ENCODE assay signal across 10 mouse cellular contexts in genomic region chr19:16984897-16985296, GRCm38 (mm10). TPM values are rescaled to one million over a fixed set of nuclear protein-coding genes. Genes with fewer than 3 reads are reported as not detected.
DNase-seq lines count a peak whose midpoint lies in the region; ATAC-seq and TF ChIP-seq lines count a peak whose summit lies in the region.
"Had no signal": no experiment of that assay in that cellular context is flagged by ENCODE, and none has a peak within 500 bp of the region (broad histone marks: within the 10 kb centered on the region; RNA-seq: fewer than 3 reads in every experiment).

No protein-coding gene starts in this region.

- ATAC-seq in kidney, embryonic 15.5 days (replicated peaks; ENCODE audit: low FRiP score), result no peak
- ATAC-seq in erythroid progenitor cell, adult 5-6 weeks (replicated peaks; ENCODE audit: low FRiP score, poor library complexity, severe bottlenecking), result no peak

- H3K9me3 ChIP-seq in kidney, embryonic 15.5 days (replicated peaks), result no peaks in the 10 kb centered on the region
- no peaks in the 10 kb centered on the region for H3K9me3 ChIP-seq in ES-E14 (ENCODE audit: control insufficient read depth, insufficient read depth, low read depth, low read length)
- H3K9me3 ChIP-seq in embryonic facial prominence, embryonic 10.5 days, result no peaks in the 10 kb centered on the region
- H3K9me3 ChIP-seq: limb, embryonic 13.5 days had no signal

- H3K27me3 ChIP-seq in kidney, embryonic 15.5 days, result no peaks in the 10 kb centered on the region
- H3K27me3 ChIP-seq in embryonic facial prominence, embryonic 10.5 days (replicated peaks; ENCODE audit: low read depth, poor library complexity, severe bottlenecking), result no peaks in the 10 kb centered on the region
- H3K27me3 ChIP-seq: limb, embryonic 13.5 days had no signal

- peak; percentile 12 for DNase-seq in kidney, adult 9 months
- DNase-seq in ES-E14 (ENCODE audit: low read depth, low spot score), result peak; percentile 68
- DNase-seq in adrenal gland, postnatal 14 days, result peak; percentile 81
- DNase-seq in embryonic facial prominence, embryonic 10.5 days (ENCODE audit: low spot score), result peak; percentile 41
- DNase-seq in layer of hippocampus, postnatal 25 days (ENCODE audit: extremely low spot score in 1 of 2, low spot score in 1 of 2), result peak; percentile 17 to 64
- DNase-seq in naive thymus-derived CD4-positive, alpha-beta T cell, adult 2 months (ENCODE audit: low read depth), result peak; percentile 24

- no peak overlapping the region for H3K4me3 ChIP-seq in kidney, embryonic 15.5 days (replicated peaks)
- no peak overlapping the region for H3K4me3 ChIP-seq in ES-E14 (ENCODE audit: insufficient read depth in 1 of 2, low read depth in 1 of 2, low read length in 2 of 2, poor library complexity in 1 of 2, severe bottlenecking in 1 of 2)
- H3K4me3 ChIP-seq in embryonic facial prominence, embryonic 10.5 days, result no peak overlapping the region
- H3K4me3 ChIP-seq: erythroblast, embryonic 14.5 days; limb, embryonic 13.5 days had no signal

- H3K4me1 ChIP-seq in kidney, embryonic 15.5 days, result no peaks in the 10 kb centered on the region
- no peaks in the 10 kb centered on the region for H3K4me1 ChIP-seq in ES-E14 (ENCODE audit: control insufficient read depth in 2 of 2, insufficient read depth in 2 of 2, low read length in 2 of 2, poor library complexity in 1 of 2)
- H3K4me1 ChIP-seq in embryonic facial prominence, embryonic 10.5 days, result no peaks in the 10 kb centered on the region
- H3K4me1 ChIP-seq: limb, embryonic 13.5 days had no signal

- no peaks in the 10 kb centered on the region for H3K36me3 ChIP-seq in kidney, embryonic 15.5 days
- H3K36me3 ChIP-seq in ES-E14 (ENCODE audit: control insufficient read depth, insufficient read depth, low read length, poor library complexity, severe bottlenecking), result no peaks in the 10 kb centered on the region
- no peaks in the 10 kb centered on the region for H3K36me3 ChIP-seq in embryonic facial prominence, embryonic 10.5 days (replicated peaks)
- H3K36me3 ChIP-seq: limb, embryonic 13.5 days had no signal

- H3K4me2 ChIP-seq in kidney, embryonic 15.5 days, result no peak overlapping the region
- H3K4me2 ChIP-seq: limb, embryonic 13.5 days had no signal

- WGBS in kidney, embryonic 15.5 days, result 48% methylated on average over 5 of the region's 5 CpGs
- 57% methylated on average over 5 of the region's 5 CpGs for WGBS in embryonic facial prominence, embryonic 10.5 days

- H3K27ac ChIP-seq in kidney, embryonic 15.5 days, result no peak overlapping the region
- H3K27ac ChIP-seq in ES-E14 (ENCODE audit: insufficient read depth, low read depth, low read length, poor library complexity, severe bottlenecking), result no peak overlapping the region
- H3K27ac ChIP-seq in embryonic facial prominence, embryonic 10.5 days (replicated peaks), result no peak overlapping the region
- H3K27ac ChIP-seq: limb, embryonic 13.5 days had no signal

- no peak overlapping the region for H3K9ac ChIP-seq in kidney, embryonic 15.5 days
- no peak overlapping the region for H3K9ac ChIP-seq in ES-E14 (ENCODE audit: insufficient read depth, low read depth, low read length, poor library complexity, severe bottlenecking)
- H3K9ac ChIP-seq: limb, embryonic 13.5 days had no signal

- in situ Hi-C loops in ES-E14 (cut with MboI; ENCODE audit: low sequenced_read_pairs in 2 of 2, unreplicated experiment in 2 of 2), result no loop called here

TF ChIP-seq in ES-E14, 5 proteins besides CTCF, POLR2A, EP300 and RAD21:
- TF ChIP-seq ZC3H11A (IDR thresholded peaks at IDR 0.05; ENCODE audit: borderline replicate concordance, low read depth, low read length), result no peak
- no peak for TF ChIP-seq HCFC1 (IDR thresholded peaks at IDR 0.05; ENCODE audit: borderline replicate concordance, insufficient read depth, low read length)
- TF ChIP-seq CHD2 (IDR thresholded peaks at IDR 0.05; ENCODE audit: low read depth, low read length), result no peak
- TF ChIP-seq MAFK (IDR thresholded peaks at IDR 0.05; ENCODE audit: insufficient read depth, low read depth, low read length), result no peak
- TF ChIP-seq ZNF384 (IDR thresholded peaks at IDR 0.05; ENCODE audit: low read depth, low read length), result no peak
TF ChIP-seq in ES-E14: peak in this region for 0.

RNA-seq across cellular contexts. Expression of gene Prune2, which starts 29.0 kb away (rescaled TPM):
- 1.0 and 1.5 TPM in 2 replicates for polyA plus RNA-seq in kidney, embryonic 15.5 days (2015; fragmentation: Nextera tagmentation; extraction: Ambion mirVana)
- total RNA-seq in ES-E14 (2012; rRNA removed), result 42.0 and 47.9 TPM in 2 replicates
- total RNA-seq in adrenal gland, postnatal 14 days (2021), result 17.4 and 17.5 TPM in 2 replicates
- 1.0 and 1.9 TPM in 2 replicates for polyA plus RNA-seq in embryonic facial prominence, embryonic 10.5 days (2016; fragmentation: Nextera tagmentation; extraction: Ambion mirVana)
- 10 to 100 TPM; 66.1 to 69.3 TPM for total RNA-seq in layer of hippocampus, postnatal 25 days (2021)
- not detected in 2 replicates for total RNA-seq in erythroid progenitor cell, adult 5-6 weeks (2015; ENCODE audit: low replicate concordance)
- not detected in 2 replicates for total RNA-seq in erythroid progenitor cell, adult 5-6 weeks (2017; ENCODE audit: low replicate concordance)
- polyA plus RNA-seq: erythroblast, embryonic 14.5 days had no signal

Comparison
In these comparisons a context has a peak if more than half of its experiments do, and no peak if none do; other contexts are left out.
1. DNase-seq: peak in every context shown above with its lines; median percentile 81 in adrenal gland, postnatal 14 days; 68 in ES-E14; 41 in embryonic facial prominence, embryonic 10.5 days; 40 in layer of hippocampus, postnatal 25 days; 24 in naive thymus-derived CD4-positive, alpha-beta T cell, adult 2 months; 12 in kidney, adult 9 months.
2. RNA of gene Prune2, which starts 29.0 kb away (total RNA-seq): 66.1 to 69.3 TPM in layer of hippocampus, postnatal 25 days, 42.0 to 47.9 TPM in ES-E14 and 17.4 to 17.5 TPM in adrenal gland, postnatal 14 days; not detected in erythroid progenitor cell, adult 5-6 weeks; every median in the first group is over 10 times any median in the second.